Mouse (Mus musculus): Measurements from ENCODE around the gene Fgr.

Fgr gene

DNA sequence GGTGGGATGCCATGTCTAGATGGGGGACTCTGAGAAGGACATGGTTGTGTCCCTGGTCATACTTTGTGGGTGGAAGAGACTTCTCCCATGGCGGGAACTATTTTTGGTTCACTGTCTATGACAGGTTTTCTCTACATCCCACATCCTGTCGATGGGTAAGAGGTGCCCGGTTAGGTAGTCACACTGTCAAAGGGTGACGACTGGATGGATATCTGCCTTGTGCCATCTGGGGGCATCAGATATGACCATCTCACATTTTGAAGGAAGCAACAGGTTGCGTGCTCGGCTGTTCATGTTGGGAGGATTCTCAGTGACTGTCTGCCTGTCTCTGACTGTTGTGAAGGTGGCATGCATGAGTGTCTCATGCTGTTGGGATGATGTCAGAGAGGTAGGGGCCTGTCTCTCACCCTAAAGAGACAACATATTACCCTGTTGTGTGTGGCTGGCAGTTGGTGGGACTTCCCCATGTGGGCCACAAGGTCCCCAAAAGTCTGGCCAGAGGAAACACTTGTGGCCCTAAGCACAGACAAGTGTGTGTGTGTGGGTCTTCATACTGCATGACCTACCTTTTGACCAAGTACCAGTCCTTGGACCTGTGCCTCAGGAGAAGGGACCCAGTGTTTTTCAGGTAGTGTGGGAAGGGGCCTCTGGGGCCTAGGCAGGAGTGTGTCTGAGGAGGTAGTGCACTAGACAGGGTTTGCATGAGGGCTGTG is 77.1 kb downstream of the Fgr start:
- no peak for DNase-seq (ENCODE audit: low read depth, low spot score)

DNA sequence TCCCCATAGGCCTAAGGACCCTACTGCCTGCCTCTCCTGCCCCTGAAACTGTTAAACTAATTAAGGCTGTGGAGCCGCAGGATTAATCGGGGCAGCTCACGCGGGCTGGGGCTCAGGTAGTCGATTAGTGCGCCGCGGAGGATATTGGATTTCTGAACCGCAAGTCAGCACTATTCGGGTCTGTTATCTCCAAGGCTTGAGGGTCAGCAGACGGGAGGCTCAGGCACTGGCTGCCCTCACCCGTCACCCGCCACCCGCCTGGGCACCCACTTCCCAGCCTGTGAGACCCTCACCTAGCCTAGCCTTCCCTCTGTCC is 77.6 kb downstream of the Fgr start:
- DNase-seq (ENCODE audit: low read depth, low spot score) = no peak
